Mouse (Mus musculus): ENCODE measurements at regions not wholly inside any gene's neighbourhood (a gene's known extent, or its start where the extent isn't known, plus 50 kb on each side); places are given as distances from the start of the nearest gene placed in this dataset.

DNA sequence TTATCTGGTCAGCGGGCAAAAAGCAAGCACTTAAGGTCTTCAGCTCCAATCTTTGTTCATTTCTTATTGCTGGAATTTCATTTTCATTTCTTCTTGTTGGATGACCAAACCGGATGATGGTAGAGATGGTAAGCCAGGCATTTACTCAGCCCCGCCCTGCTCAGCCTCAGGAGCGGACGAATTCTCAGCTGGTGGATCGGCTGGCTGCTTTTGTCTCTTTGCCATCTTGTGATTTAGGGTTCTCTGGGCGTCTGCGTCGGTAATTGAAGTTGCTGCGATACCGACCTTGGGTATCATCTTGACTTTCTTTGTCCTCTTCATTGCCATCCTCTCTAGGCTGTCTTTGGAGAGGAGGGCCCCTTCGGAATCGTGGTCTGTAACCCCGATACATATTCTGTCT, 156.1 kb downstream of the Akr1d1 start:
- intact Hi-C loops (cut with DNase I) = no loop called here
- DNase-seq = no peak
- Histone ChIP-seq H3K79me2 (replicated peaks; ENCODE audit: control insufficient read depth, insufficient read depth, low read length) (no peaks in the 10 kb centered on the region), H3K27me3 (ENCODE audit: control insufficient read depth, insufficient read depth, low read length) (no peaks in the 10 kb centered on the region), H3K36me3 (ENCODE audit: control insufficient read depth, insufficient read depth, low read length) (no peaks in the 10 kb centered on the region), H3K9ac (ENCODE audit: low read depth, low read length) (no peak overlapping the region), H3K4me3 (no peak overlapping the region), H3K27ac (no peak overlapping the region), H3K4me1 (ENCODE audit: control insufficient read depth, insufficient read depth, low read length) (no peaks in the 10 kb centered on the region)
- 96% methylated on average over 14 of the region's 14 CpGs for WGBS
- TF ChIP-seq CTCF (IDR thresholded peaks at IDR 0.05) (no peak), POLR2A (IDR thresholded peaks at IDR 0.05; ENCODE audit: insufficient read depth, low read depth, low read length) (no peak)

DNA sequence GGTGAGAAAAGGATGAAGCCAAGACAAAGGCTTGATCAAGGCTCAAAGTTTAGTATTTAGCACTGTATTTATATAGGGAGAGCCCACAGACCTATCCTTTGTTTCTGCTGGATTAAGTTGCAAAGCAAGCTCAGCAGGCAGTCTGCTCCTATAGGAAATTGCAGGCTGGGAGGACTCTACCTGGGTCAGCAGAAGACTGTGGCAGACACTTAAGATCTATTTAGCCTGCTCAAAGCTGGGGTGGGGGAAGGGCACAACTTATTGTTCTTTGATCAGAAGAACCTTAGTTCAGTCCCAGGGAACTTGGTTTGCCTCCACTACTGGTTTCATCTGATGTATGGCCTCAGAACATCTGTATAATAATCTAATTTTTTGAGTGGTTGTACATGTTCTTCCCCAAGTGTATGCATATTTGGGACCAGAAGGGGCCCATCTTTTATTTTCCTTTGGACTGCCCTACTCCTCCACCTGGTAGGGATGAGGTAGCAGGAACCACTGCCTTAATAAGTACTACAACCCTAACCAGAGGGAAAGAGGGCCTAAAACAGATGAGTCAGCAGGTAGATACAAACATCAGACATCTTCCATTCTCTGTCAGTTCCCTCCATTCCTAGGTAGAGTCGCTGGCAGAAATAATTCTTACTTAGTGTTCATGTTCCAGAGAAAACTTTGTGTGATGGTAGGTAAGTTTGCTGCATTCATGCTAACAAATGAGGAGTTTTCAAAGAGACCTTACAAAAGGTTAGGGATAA, 159.1 kb downstream of the Akr1d1 start:
- TF ChIP-seq CTCF (IDR thresholded peaks at IDR 0.05) (no peak), POLR2A (IDR thresholded peaks at IDR 0.05; ENCODE audit: insufficient read depth, low read depth, low read length) (no peak), EP300 (IDR thresholded peaks at IDR 0.05; ENCODE audit: insufficient read depth, low read depth, low read length) (no peak)
- Histone ChIP-seq H3K9ac (ENCODE audit: low read depth, low read length) (no peak overlapping the region), H3K79me2 (replicated peaks; ENCODE audit: control insufficient read depth, insufficient read depth, low read length) (no peaks in the 10 kb centered on the region), H3K4me3 (no peak overlapping the region), H3K27ac (no peak overlapping the region), H3K4me1 (ENCODE audit: control insufficient read depth, insufficient read depth, low read length) (no peaks in the 10 kb centered on the region), H3K36me3 (ENCODE audit: control insufficient read depth, insufficient read depth, low read length) (no peaks in the 10 kb centered on the region), H3K27me3 (ENCODE audit: control insufficient read depth, insufficient read depth, low read length) (no peaks in the 10 kb centered on the region)
- WGBS = 50% methylated on average over 1 of the region's 1 CpGs
- intact Hi-C loops (cut with DNase I) = no loop called here
- no peak for DNase-seq

DNA sequence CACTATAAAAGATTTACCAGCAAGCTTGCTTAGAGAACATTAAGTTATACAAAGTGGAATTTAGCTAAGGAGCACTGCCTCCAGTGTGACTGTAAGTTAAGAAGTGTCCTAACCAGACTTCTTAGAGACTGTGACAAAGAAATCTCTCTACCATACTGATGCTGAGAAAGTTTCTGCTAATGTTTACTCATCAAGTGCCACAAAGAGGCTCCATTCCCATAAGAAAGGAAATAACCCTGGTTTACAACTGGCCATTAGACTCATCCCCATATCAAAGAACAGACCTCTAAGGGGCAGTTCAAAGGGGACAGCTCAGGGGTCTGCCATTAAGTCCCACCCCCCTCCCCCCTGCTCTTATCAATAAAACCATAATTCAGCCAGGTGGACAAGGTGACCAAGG, 159.7 kb downstream of the Akr1d1 start:
- TF ChIP-seq CTCF (IDR thresholded peaks at IDR 0.05) (no peak), EP300 (IDR thresholded peaks at IDR 0.05; ENCODE audit: insufficient read depth, low read depth, low read length) (no peak), POLR2A (IDR thresholded peaks at IDR 0.05; ENCODE audit: insufficient read depth, low read depth, low read length) (no peak)
- no peak for DNase-seq
- no peaks in the 10 kb centered on the region for H3K79me2 ChIP-seq (replicated peaks; ENCODE audit: control insufficient read depth, insufficient read depth, low read length)
- intact Hi-C loops (cut with DNase I) = no loop called here
- no peaks in the 10 kb centered on the region for H3K36me3 ChIP-seq (ENCODE audit: control insufficient read depth, insufficient read depth, low read length)
- H3K4me3 ChIP-seq = no peak overlapping the region
- no peak overlapping the region for H3K27ac ChIP-seq
- H3K9ac ChIP-seq (ENCODE audit: low read depth, low read length) = no peak overlapping the region
- no peaks in the 10 kb centered on the region for H3K27me3 ChIP-seq (ENCODE audit: control insufficient read depth, insufficient read depth, low read length)
- H3K4me1 ChIP-seq (ENCODE audit: control insufficient read depth, insufficient read depth, low read length) = no peaks in the 10 kb centered on the region

DNA sequence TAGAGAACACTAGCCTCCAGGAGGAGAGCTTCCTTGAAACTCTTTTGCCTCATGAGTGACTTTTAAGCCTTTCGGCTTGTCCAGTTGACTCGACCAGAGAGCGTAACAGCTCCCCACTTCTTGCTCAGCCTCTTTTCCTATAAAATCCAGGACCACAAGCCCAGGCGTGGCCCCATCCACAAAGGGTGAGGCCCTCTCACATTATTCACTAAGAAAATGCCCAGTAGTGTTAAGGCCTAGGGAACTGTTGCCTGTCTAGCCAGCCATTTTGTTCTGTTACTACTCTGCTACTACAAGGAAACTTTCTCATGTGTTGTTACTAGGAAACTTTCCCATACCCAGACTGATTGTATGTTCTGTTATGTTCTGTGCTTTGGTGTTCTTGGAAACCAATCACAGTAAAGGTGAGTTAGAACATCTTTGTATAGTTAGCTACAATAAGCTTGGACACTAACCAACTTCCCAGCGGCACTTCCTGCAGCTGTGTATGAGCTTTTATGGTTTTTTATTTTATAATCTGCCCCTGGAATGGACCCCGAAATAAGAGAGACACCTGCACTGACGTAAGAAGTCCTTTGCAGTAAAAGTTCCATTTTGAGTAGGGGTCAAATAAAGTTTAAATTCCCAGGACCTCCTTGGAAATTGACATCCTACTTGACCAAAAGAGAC, 162.1 kb downstream of the Akr1d1 start:
- WGBS = 78% methylated on average over 7 of the region's 7 CpGs
- H3K4me3 ChIP-seq = no peak overlapping the region
- no peak overlapping the region for H3K9ac ChIP-seq (ENCODE audit: low read depth, low read length)
- H3K79me2 ChIP-seq (replicated peaks; ENCODE audit: control insufficient read depth, insufficient read depth, low read length) = no peaks in the 10 kb centered on the region
- no peaks in the 10 kb centered on the region for H3K27me3 ChIP-seq (ENCODE audit: control insufficient read depth, insufficient read depth, low read length)
- no peak for DNase-seq
- H3K36me3 ChIP-seq (ENCODE audit: control insufficient read depth, insufficient read depth, low read length) = no peaks in the 10 kb centered on the region
- no peak for TF ChIP-seq EP300 (IDR thresholded peaks at IDR 0.05; ENCODE audit: insufficient read depth, low read depth, low read length)
- no peak for TF ChIP-seq POLR2A (IDR thresholded peaks at IDR 0.05; ENCODE audit: insufficient read depth, low read depth, low read length)
- TF ChIP-seq CTCF (IDR thresholded peaks at IDR 0.05) = no peak
- intact Hi-C loops (cut with DNase I) = no loop called here
- H3K27ac ChIP-seq = no peak overlapping the region
- no peaks in the 10 kb centered on the region for H3K4me1 ChIP-seq (ENCODE audit: control insufficient read depth, insufficient read depth, low read length)

DNA sequence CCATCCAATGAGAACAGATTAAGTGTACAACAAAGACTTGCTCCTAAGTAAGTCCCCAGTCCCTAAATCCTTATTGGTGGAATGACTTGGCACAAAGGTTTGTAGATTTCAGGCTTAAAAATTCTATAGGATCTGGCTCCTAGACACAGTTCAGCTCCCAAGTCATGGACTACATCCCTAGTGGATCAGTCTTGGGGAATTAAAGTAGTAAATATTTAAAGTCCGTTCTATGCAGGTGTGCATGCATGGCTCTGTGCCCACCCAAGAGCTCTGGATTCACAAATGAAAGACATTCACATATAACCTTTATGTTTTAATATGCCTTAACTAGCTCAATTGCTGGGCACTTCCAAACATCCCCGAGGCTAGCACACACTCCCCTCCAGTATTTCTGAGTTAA, 162.8 kb downstream of the Akr1d1 start:
- no peak overlapping the region for H3K27ac ChIP-seq
- no peaks in the 10 kb centered on the region for H3K4me1 ChIP-seq (ENCODE audit: control insufficient read depth, insufficient read depth, low read length)
- no peak overlapping the region for H3K9ac ChIP-seq (ENCODE audit: low read depth, low read length)
- H3K36me3 ChIP-seq (ENCODE audit: control insufficient read depth, insufficient read depth, low read length) = no peaks in the 10 kb centered on the region
- TF ChIP-seq POLR2A (IDR thresholded peaks at IDR 0.05; ENCODE audit: insufficient read depth, low read depth, low read length) (no peak), CTCF (IDR thresholded peaks at IDR 0.05) (no peak), EP300 (IDR thresholded peaks at IDR 0.05; ENCODE audit: insufficient read depth, low read depth, low read length) (no peak)
- WGBS = 82% methylated on average over 2 of the region's 2 CpGs
- no peak for DNase-seq
- no peak overlapping the region for H3K4me3 ChIP-seq
- H3K79me2 ChIP-seq (replicated peaks; ENCODE audit: control insufficient read depth, insufficient read depth, low read length) = no peaks in the 10 kb centered on the region
- no peaks in the 10 kb centered on the region for H3K27me3 ChIP-seq (ENCODE audit: control insufficient read depth, insufficient read depth, low read length)
- intact Hi-C loops (cut with DNase I) = no loop called here

DNA sequence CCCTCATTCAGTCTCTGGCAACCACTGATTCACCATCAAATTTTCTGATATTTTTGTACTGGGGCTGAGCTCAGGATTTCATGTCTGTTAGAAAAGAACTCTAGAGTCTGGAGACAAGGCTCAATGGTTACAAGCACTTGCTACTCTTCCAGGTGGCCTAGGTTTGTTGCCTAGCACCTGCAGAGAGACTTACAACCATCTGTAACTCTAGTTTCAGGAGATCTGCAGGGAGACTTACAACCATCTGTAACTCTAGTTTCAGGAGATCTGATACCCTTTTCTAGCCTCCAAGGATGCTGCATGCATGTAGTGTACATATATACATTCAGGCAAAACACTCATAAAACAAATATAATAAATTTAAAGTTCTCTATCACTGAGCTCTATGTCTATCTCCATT, 166.1 kb downstream of the Akr1d1 start:
- no peak overlapping the region for H3K27ac ChIP-seq
- no peaks in the 10 kb centered on the region for H3K27me3 ChIP-seq (ENCODE audit: control insufficient read depth, insufficient read depth, low read length)
- intact Hi-C loops (cut with DNase I) = no loop called here
- no peak for DNase-seq
- TF ChIP-seq CTCF (IDR thresholded peaks at IDR 0.05) (no peak), EP300 (IDR thresholded peaks at IDR 0.05; ENCODE audit: insufficient read depth, low read depth, low read length) (no peak), POLR2A (IDR thresholded peaks at IDR 0.05; ENCODE audit: insufficient read depth, low read depth, low read length) (no peak)
- H3K79me2 ChIP-seq (replicated peaks; ENCODE audit: control insufficient read depth, insufficient read depth, low read length) = no peaks in the 10 kb centered on the region
- no peak overlapping the region for H3K4me3 ChIP-seq
- no peak overlapping the region for H3K9ac ChIP-seq (ENCODE audit: low read depth, low read length)
- H3K4me1 ChIP-seq (ENCODE audit: control insufficient read depth, insufficient read depth, low read length) = no peaks in the 10 kb centered on the region
- H3K36me3 ChIP-seq (ENCODE audit: control insufficient read depth, insufficient read depth, low read length) = no peaks in the 10 kb centered on the region
